Mouse (Mus musculus) liver, embryonic 15.5 days (tissue): ENCODE measurements at regions not wholly inside any gene's neighbourhood (a gene's known extent, or its start where the extent isn't known, plus 50 kb on each side); places are given as distances from the start of the nearest gene placed in this dataset.

Source experiments
- ATAC-seq: fragments of 200-750 bp; cut with Nextera tagmentation; 2 replicates; pipeline ENCODE4 v1.8.0; 2017; ENCODE audit warnings: moderate number of reproducible peaks, mild to moderate bottlenecking, moderate library complexity; ENCODE audit not compliant: insufficient read depth
- H3K27ac ChIP-seq: fragments of 300-500 bp; sonication (generic); replicated peaks from 2 replicates; pipeline ENCODE4 v1.5.1; 2015; ENCODE audit warnings: mild to moderate bottlenecking, inconsistent platforms
- H3K27me3 ChIP-seq: fragments of 300-500 bp; sonication (generic); 2 replicates; pipeline ENCODE4 v1.6.1; 2015; ENCODE audit warnings: mild to moderate bottlenecking, inconsistent platforms
- H3K36me3 ChIP-seq: fragments of 300-500 bp; sonication (generic); replicated peaks from 2 replicates; pipeline ENCODE4 v1.6.1; 2015; ENCODE audit warnings: moderate library complexity, mild to moderate bottlenecking, inconsistent platforms
- H3K4me1 ChIP-seq: fragments of 300-500 bp; sonication (generic); replicated peaks from 2 replicates; pipeline ENCODE4 v1.6.1; 2015; ENCODE audit warnings: inconsistent platforms
- H3K4me2 ChIP-seq: fragments of 300-500 bp; sonication (generic); 2 replicates; pipeline ENCODE4 v1.6.1; 2015; ENCODE audit warnings: moderate library complexity, mild to moderate bottlenecking, inconsistent platforms
- H3K4me3 ChIP-seq: fragments of 300-500 bp; sonication (generic); replicated peaks from 2 replicates; pipeline ENCODE4 v1.5.1; 2015; ENCODE audit warnings: mild to moderate bottlenecking, inconsistent platforms
- H3K9ac ChIP-seq: fragments of 300-500 bp; sonication (generic); 2 replicates; pipeline ENCODE4 v1.6.1; 2015; ENCODE audit warnings: moderate library complexity, mild to moderate bottlenecking, inconsistent platforms
- H3K9me3 ChIP-seq: fragments of 300-500 bp; sonication (generic); replicated peaks from 2 replicates; pipeline ENCODE4 v1.6.1; 2016; ENCODE audit warnings: inconsistent platforms
- WGBS: fragments of 180-500 bp; shearing (Covaris S2); methylation state at CpG from one replicate; pipeline ENCODE4 v1.1.7; 2015; ENCODE audit warnings: mixed read lengths; ENCODE audit not compliant: insufficient replicate concordance; 5-methylcytosine and 5-hydroxymethylcytosine counted together

GRCm38 (mm10) chr8:77774551-77775335 lies 50.5 kb upstream of the Ednra start:
- no peak overlapping the region for H3K9ac ChIP-seq
- no peak overlapping the region for H3K27ac ChIP-seq
- no peak overlapping the region for H3K4me3 ChIP-seq
- no peak for ATAC-seq
- no peaks in the 10 kb centered on the region for H3K27me3 ChIP-seq
- H3K9me3 ChIP-seq = no peaks in the 10 kb centered on the region
- H3K36me3 ChIP-seq = no peaks in the 10 kb centered on the region
- WGBS = 61% methylated on average over 8 of the region's 8 CpGs
- H3K4me2 ChIP-seq = no peak overlapping the region
- no peaks in the 10 kb centered on the region for H3K4me1 ChIP-seq

GRCm38 (mm10) chr8:77775526-77775925 lies 51.3 kb upstream of the Ednra start:
- no peak overlapping the region for H3K9ac ChIP-seq
- no peaks in the 10 kb centered on the region for H3K4me1 ChIP-seq
- no peak overlapping the region for H3K4me2 ChIP-seq
- no peak for ATAC-seq
- no peaks in the 10 kb centered on the region for H3K9me3 ChIP-seq
- 62% methylated on average over 3 of the region's 3 CpGs for WGBS
- no peaks in the 10 kb centered on the region for H3K27me3 ChIP-seq
- no peak overlapping the region for H3K4me3 ChIP-seq
- H3K36me3 ChIP-seq = no peaks in the 10 kb centered on the region
- H3K27ac ChIP-seq = no peak overlapping the region

- Histone ChIP-seq H3K36me3 (no peaks in the 10 kb centered on the region), H3K27me3 (no peaks in the 10 kb centered on the region), H3K4me2 (no peak overlapping the region), H3K9me3 (no peaks in the 10 kb centered on the region), H3K27ac (no peak overlapping the region), H3K4me1 (no peaks in the 10 kb centered on the region), H3K9ac (no peak overlapping the region), H3K4me3 (no peak overlapping the region)
- 70% methylated on average over 5 of the region's 5 CpGs for WGBS
- no peak for ATAC-seq
Measured at GRCm38 (mm10) chr8:77777597-77777996, 53.3 kb upstream of the Ednra start.

GRCm38 (mm10) chr8:77785676-77786255 lies 61.5 kb upstream of the Ednra start:
- H3K4me1 ChIP-seq = no peaks in the 10 kb centered on the region
- no peak overlapping the region for H3K4me2 ChIP-seq
- H3K27ac ChIP-seq = no peak overlapping the region
- ATAC-seq = no peak
- no peak overlapping the region for H3K4me3 ChIP-seq
- no peaks in the 10 kb centered on the region for H3K36me3 ChIP-seq
- H3K9ac ChIP-seq = no peak overlapping the region
- H3K9me3 ChIP-seq = no peaks in the 10 kb centered on the region
- 52% methylated on average over 4 of the region's 4 CpGs for WGBS
- H3K27me3 ChIP-seq = no peaks in the 10 kb centered on the region

GRCm38 (mm10) chr8:77794911-77795310 lies 70.6 kb upstream of the Ednra start:
- no peak overlapping the region for H3K4me2 ChIP-seq
- H3K27me3 ChIP-seq = no peaks in the 10 kb centered on the region
- no peak overlapping the region for H3K9ac ChIP-seq
- no peak overlapping the region for H3K27ac ChIP-seq
- ATAC-seq = no peak
- H3K4me3 ChIP-seq = no peak overlapping the region
- H3K4me1 ChIP-seq = no peaks in the 10 kb centered on the region
- no peaks in the 10 kb centered on the region for H3K9me3 ChIP-seq
- H3K36me3 ChIP-seq = no peaks in the 10 kb centered on the region
- WGBS = 28% methylated on average over 1 of the region's 1 CpGs

- no peaks in the 10 kb centered on the region for H3K36me3 ChIP-seq
- H3K4me1 ChIP-seq = no peaks in the 10 kb centered on the region
- no peak for ATAC-seq
- H3K27me3 ChIP-seq = no peaks in the 10 kb centered on the region
- H3K9me3 ChIP-seq = no peaks in the 10 kb centered on the region
- H3K4me2 ChIP-seq = no peak overlapping the region
- 68% methylated on average over 9 of the region's 9 CpGs for WGBS
- H3K27ac ChIP-seq = no peak overlapping the region
- H3K9ac ChIP-seq = no peak overlapping the region
- no peak overlapping the region for H3K4me3 ChIP-seq
Measured at GRCm38 (mm10) chr8:77803147-77803903, 79.1 kb upstream of the Ednra start.

- no peaks in the 10 kb centered on the region for H3K36me3 ChIP-seq
- no peak overlapping the region for H3K9ac ChIP-seq
- H3K27me3 ChIP-seq = no peaks in the 10 kb centered on the region
- ATAC-seq = no peak
- H3K9me3 ChIP-seq = no peaks in the 10 kb centered on the region
- WGBS = 27% methylated on average over 6 of the region's 6 CpGs
- no peaks in the 10 kb centered on the region for H3K4me1 ChIP-seq
- no peak overlapping the region for H3K27ac ChIP-seq
- no peak overlapping the region for H3K4me3 ChIP-seq
- H3K4me2 ChIP-seq = no peak overlapping the region
Measured at GRCm38 (mm10) chr8:77804536-77804935, 80.3 kb upstream of the Ednra start.

- Histone ChIP-seq H3K27me3 (no peaks in the 10 kb centered on the region), H3K9me3 (no peaks in the 10 kb centered on the region), H3K4me1 (no peaks in the 10 kb centered on the region), H3K27ac (no peak overlapping the region), H3K9ac (no peak overlapping the region), H3K36me3 (no peaks in the 10 kb centered on the region), H3K4me2 (no peak overlapping the region), H3K4me3 (no peak overlapping the region)
- no peak for ATAC-seq
- 13% methylated on average over 4 of the region's 4 CpGs for WGBS
Measured at GRCm38 (mm10) chr8:77804956-77805355, 80.7 kb upstream of the Ednra start.

- Histone ChIP-seq H3K9ac (no peak overlapping the region), H3K4me2 (no peak overlapping the region), H3K9me3 (no peaks in the 10 kb centered on the region), H3K27me3 (no peaks in the 10 kb centered on the region), H3K4me1 (no peaks in the 10 kb centered on the region), H3K27ac (no peak overlapping the region), H3K36me3 (no peaks in the 10 kb centered on the region), H3K4me3 (no peak overlapping the region)
- ATAC-seq = no peak
- WGBS = 28% methylated on average over 6 of the region's 6 CpGs
Measured at GRCm38 (mm10) chr8:77805657-77806056, 81.4 kb upstream of the Ednra start.

GRCm38 (mm10) chr8:77814796-77815647 lies 90.8 kb upstream of the Ednra start:
- ATAC-seq = no peak
- Histone ChIP-seq H3K27me3 (no peaks in the 10 kb centered on the region), H3K4me3 (no peak overlapping the region), H3K36me3 (no peaks in the 10 kb centered on the region), H3K27ac (no peak overlapping the region), H3K9me3 (no peaks in the 10 kb centered on the region), H3K4me1 (no peaks in the 10 kb centered on the region), H3K4me2 (no peak overlapping the region), H3K9ac (no peak overlapping the region)
- WGBS = 55% methylated on average over 12 of the region's 12 CpGs

- Histone ChIP-seq H3K4me2 (no peak overlapping the region), H3K4me1 (no peaks in the 10 kb centered on the region), H3K36me3 (no peaks in the 10 kb centered on the region), H3K9me3 (no peaks in the 10 kb centered on the region), H3K4me3 (no peak overlapping the region), H3K27ac (no peak overlapping the region), H3K9ac (no peak overlapping the region), H3K27me3 (no peaks in the 10 kb centered on the region)
- no peak for ATAC-seq
- WGBS = 53% methylated on average over 7 of the region's 7 CpGs
Measured at GRCm38 (mm10) chr8:77815648-77815971, 91.3 kb upstream of the Ednra start.
